Mouse (Mus musculus) intestine, embryonic 14.5 days (tissue): Measurements from ENCODE around the gene Lipt2. TPM values are rescaled to one million over a fixed set of nuclear protein-coding genes. Genes with fewer than 3 reads are reported as not detected.

Source experiments
- ATAC-seq: fragments of 200-750 bp; cut with Nextera tagmentation; replicated peaks from 2 replicates; pipeline ENCODE4 v1.8.0; 2017; ENCODE audit warnings: low read depth, moderate number of reproducible peaks, moderate TSS enrichment, moderate library complexity; ENCODE audit not compliant: low FRiP score, low TSS enrichment
- DNase-seq: peaks from one replicate; pipeline ENCODE4 v3.0.0-alpha.2; 2018; ENCODE audit warnings: low spot score
- H3K27ac ChIP-seq: fragments of 300-500 bp; sonication (generic); 2 replicates; pipeline ENCODE4 v1.5.1; 2014; ENCODE audit warnings: low read depth, mild to moderate bottlenecking, control low read depth
- H3K27me3 ChIP-seq: fragments of 300-500 bp; sonication (generic); replicated peaks from 2 replicates; pipeline ENCODE4 v1.6.1; 2014; ENCODE audit warnings: low read length, control low read depth; ENCODE audit not compliant: control insufficient read depth, insufficient read depth
- H3K36me3 ChIP-seq: fragments of 300-500 bp; sonication (generic); 2 replicates; pipeline ENCODE4 v1.6.1; 2014; ENCODE audit warnings: low read length, control low read depth; ENCODE audit not compliant: control insufficient read depth, insufficient read depth
- H3K4me1 ChIP-seq: fragments of 300-500 bp; sonication (generic); replicated peaks from 2 replicates; pipeline ENCODE4 v1.6.1; 2014; ENCODE audit warnings: low read length, control low read depth, mixed read lengths; ENCODE audit not compliant: control insufficient read depth, insufficient read depth
- H3K4me2 ChIP-seq: fragments of 300-500 bp; sonication (generic); 2 replicates; pipeline ENCODE4 v1.6.1; 2014; ENCODE audit warnings: low read length
- H3K4me3 ChIP-seq: fragments of 300-500 bp; sonication (generic); 2 replicates; pipeline ENCODE4 v1.5.1; 2014; ENCODE audit warnings: low read depth, low read length, control low read depth, mixed read lengths
- H3K9ac ChIP-seq: fragments of 300-500 bp; sonication (generic); 2 replicates; pipeline ENCODE4 v1.6.1; 2014; ENCODE audit warnings: mild to moderate bottlenecking, low read length
- H3K9me3 ChIP-seq: fragments of 300-500 bp; sonication (generic); 2 replicates; pipeline ENCODE4 v1.6.1; 2016; ENCODE audit warnings: low read length, control low read depth; ENCODE audit not compliant: control insufficient read depth
- WGBS: fragments of 180-500 bp; shearing (Covaris S2); extraction: QIAGEN DNeasy Blood & Tissue Kit; methylation state at CpG from one replicate; pipeline ENCODE4 v1.1.7; 2014; 5-methylcytosine and 5-hydroxymethylcytosine counted together
- polyA plus RNA-seq: library from polyadenylated mRNA; unstranded; fragments of >200 nt; fragmentation: Nextera tagmentation; extraction: Ambion mirVana; gene quantifications from 2 replicates; pipeline ENCODE4 v1.2.1, GENCODE M21; 2014

Lipt2 gene
- polyA plus RNA-seq, result 29.7 and 35.7 TPM in 2 replicates

- H3K4me3 ChIP-seq, result peak within 1 kb of the TSS; percentile 89
- peak; percentile 91 for DNase-seq
- peak within 1 kb of the TSS; percentile 87 for H3K4me2 ChIP-seq
- peak within 1 kb of the TSS; percentile 92 for H3K9ac ChIP-seq
- peak; percentile 95 for ATAC-seq
- no peaks in the 10 kb centered on the region for H3K36me3 ChIP-seq
- peak within 1 kb of the TSS; percentile 98 for H3K27ac ChIP-seq
- 0 out of 2 replicates have a peak, but pooled peaks cover 6% of the 10 kb centered on the region for H3K4me1 ChIP-seq
- H3K27me3 ChIP-seq, result no peaks in the 10 kb centered on the region
- no peaks in the 10 kb centered on the region for H3K9me3 ChIP-seq
- WGBS, result 1% methylated on average over 78 of the region's 78 CpGs
Observed at GRCm38 (mm10) chr7:100159105-100159841, at the start of gene Lipt2. Lipt2 (plus strand) TSS chr7:100159277.

GRCm38 (mm10) chr7:100111506-100111905 lies 47.6 kb upstream of the Lipt2 start:
- peaks cover 83% of the 10 kb centered on the region for H3K36me3 ChIP-seq
- 79% methylated on average over 10 of the region's 10 CpGs for WGBS
- H3K4me1 ChIP-seq, result no peaks in the 10 kb centered on the region
- H3K9ac ChIP-seq, result no peak overlapping the region
- no peak overlapping the region for H3K4me2 ChIP-seq
- H3K27me3 ChIP-seq, result no peaks in the 10 kb centered on the region
- no peak overlapping the region for H3K4me3 ChIP-seq
- H3K27ac ChIP-seq, result no peak overlapping the region
- no peak for ATAC-seq
- no peaks in the 10 kb centered on the region for H3K9me3 ChIP-seq
- peak; percentile 25 for DNase-seq

DNA sequence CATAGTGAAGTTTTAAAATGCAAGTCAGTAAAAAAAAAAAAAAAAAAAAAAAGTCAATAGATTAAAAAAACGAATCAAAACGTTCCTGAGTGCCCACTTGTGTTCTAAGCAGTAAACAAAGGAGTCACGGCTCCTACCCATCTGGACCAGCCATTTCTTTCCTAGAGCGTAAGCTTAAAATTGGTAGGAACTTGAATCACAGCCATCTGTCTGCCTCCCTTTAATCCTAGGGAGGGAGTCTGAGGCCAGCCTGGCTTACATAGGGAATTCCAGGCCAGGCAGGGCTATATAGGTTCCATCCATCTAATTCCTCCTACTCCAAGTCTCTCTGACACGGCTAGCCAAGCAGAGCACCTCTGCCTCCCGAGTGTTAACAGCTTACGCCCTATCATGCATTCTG lies 45.3 kb upstream of the Lipt2 start:
- Histone ChIP-seq H3K27ac (no peak overlapping the region), H3K9me3 (no peaks in the 10 kb centered on the region), H3K4me1 (no peaks in the 10 kb centered on the region), H3K9ac (no peak overlapping the region), H3K4me3 (no peak overlapping the region), H3K36me3 (peaks cover 91% of the 10 kb centered on the region), H3K4me2 (no peak overlapping the region), H3K27me3 (no peaks in the 10 kb centered on the region)
- WGBS, result 79% methylated on average over 7 of the region's 7 CpGs
- DNase-seq, result no peak
- ATAC-seq, result no peak

DNA sequence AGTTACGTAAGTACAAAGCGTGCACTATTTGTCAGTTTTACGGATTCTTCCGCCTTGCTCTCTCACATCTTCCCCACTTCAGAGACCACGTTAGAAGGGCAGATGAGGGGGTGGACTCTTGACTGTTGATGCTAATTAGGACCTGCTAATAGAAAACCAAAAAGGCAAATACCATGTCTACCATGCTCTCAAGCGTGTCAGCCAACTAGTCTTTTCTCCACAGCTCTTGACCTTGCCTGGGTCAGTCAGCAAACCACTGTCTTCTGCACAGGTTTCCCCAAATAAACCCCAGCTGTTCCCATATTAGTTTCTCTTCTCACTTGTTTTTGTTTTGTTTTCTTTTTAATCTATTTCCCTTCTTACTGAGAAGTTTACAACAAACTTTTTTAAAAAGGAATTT lies 44.8 kb upstream of the Lipt2 start:
- Histone ChIP-seq H3K27ac (no peak overlapping the region), H3K4me3 (no peak overlapping the region), H3K9ac (no peak overlapping the region), H3K27me3 (no peaks in the 10 kb centered on the region), H3K36me3 (peaks cover 91% of the 10 kb centered on the region), H3K4me1 (no peaks in the 10 kb centered on the region), H3K9me3 (no peaks in the 10 kb centered on the region), H3K4me2 (no peak overlapping the region)
- DNase-seq (no peak), ATAC-seq (no peak)
- WGBS, result 90% methylated on average over 6 of the region's 6 CpGs

- H3K27me3 ChIP-seq, result no peaks in the 10 kb centered on the region
- no peaks in the 10 kb centered on the region for H3K9me3 ChIP-seq
- DNase-seq (no peak), ATAC-seq (peak; percentile 74)
- H3K4me2 ChIP-seq, result peak overlapping the region; percentile 66
- 0% methylated on average over 25 of the region's 25 CpGs for WGBS
- peaks cover 33% of the 10 kb centered on the region for H3K36me3 ChIP-seq
- peak overlapping the region; percentile 82 for H3K9ac ChIP-seq
- peak overlapping the region; percentile 87 for H3K27ac ChIP-seq
- H3K4me3 ChIP-seq, result peak overlapping the region; percentile 66
- peaks cover 8% of the 10 kb centered on the region for H3K4me1 ChIP-seq
Observed at GRCm38 (mm10) chr7:100120791-100121261, 38.3 kb upstream of the Lipt2 start.

GRCm38 (mm10) chr7:100121376-100121789 lies 37.7 kb upstream of the Lipt2 start, which contains the start of gene Pold3:
Pold3 (minus strand) TSS chr7:100121565.
- Histone ChIP-seq H3K36me3 (peaks cover 29% of the 10 kb centered on the region), H3K9ac (peak within 1 kb of the TSS; percentile 82), H3K27ac (peak within 1 kb of the TSS; percentile 87), H3K4me1 (peaks cover 8% of the 10 kb centered on the region), H3K4me3 (peak within 1 kb of the TSS; percentile 66), H3K27me3 (no peaks in the 10 kb centered on the region), H3K4me2 (peak within 1 kb of the TSS; percentile 66), H3K9me3 (no peaks in the 10 kb centered on the region)
- peak; percentile 92 for ATAC-seq
- peak; percentile 100 for DNase-seq
- WGBS, result under 1% methylated on average over 33 of the region's 33 CpGs

DNA sequence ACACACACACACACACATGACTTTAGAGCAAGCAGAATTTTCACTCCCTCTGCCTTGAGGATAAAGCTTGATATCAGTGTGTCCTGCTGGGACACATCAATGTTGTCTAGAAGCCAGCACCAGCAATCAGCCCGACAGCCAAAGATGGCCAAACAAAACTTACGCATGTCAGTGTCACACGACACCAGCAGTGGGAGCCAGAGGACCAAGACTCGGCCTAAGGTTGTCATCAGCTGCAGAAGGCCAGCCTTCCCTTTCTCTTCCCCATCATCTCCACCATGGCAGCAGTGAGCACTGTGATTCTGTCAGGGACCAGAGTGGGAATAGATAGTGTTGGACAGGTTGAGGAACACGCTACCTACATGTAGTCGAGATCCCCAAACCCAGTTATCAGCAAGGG lies 35.6 kb upstream of the Lipt2 start:
- DNase-seq (no peak), ATAC-seq (no peak)
- no peaks in the 10 kb centered on the region for H3K27me3 ChIP-seq
- no peak overlapping the region for H3K4me3 ChIP-seq
- H3K4me2 ChIP-seq, result no peak overlapping the region
- WGBS, result 50% methylated on average over 6 of the region's 6 CpGs
- H3K9ac ChIP-seq, result no peak overlapping the region
- peaks cover 8% of the 10 kb centered on the region for H3K4me1 ChIP-seq
- no peaks in the 10 kb centered on the region for H3K9me3 ChIP-seq
- H3K36me3 ChIP-seq, result peaks cover 9% of the 10 kb centered on the region
- H3K27ac ChIP-seq, result no peak overlapping the region

GRCm38 (mm10) chr7:100124211-100124610 lies 34.9 kb upstream of the Lipt2 start:
- DNase-seq, result no peak
- no peak for ATAC-seq
- 86% methylated on average over 2 of the region's 2 CpGs for WGBS

DNA sequence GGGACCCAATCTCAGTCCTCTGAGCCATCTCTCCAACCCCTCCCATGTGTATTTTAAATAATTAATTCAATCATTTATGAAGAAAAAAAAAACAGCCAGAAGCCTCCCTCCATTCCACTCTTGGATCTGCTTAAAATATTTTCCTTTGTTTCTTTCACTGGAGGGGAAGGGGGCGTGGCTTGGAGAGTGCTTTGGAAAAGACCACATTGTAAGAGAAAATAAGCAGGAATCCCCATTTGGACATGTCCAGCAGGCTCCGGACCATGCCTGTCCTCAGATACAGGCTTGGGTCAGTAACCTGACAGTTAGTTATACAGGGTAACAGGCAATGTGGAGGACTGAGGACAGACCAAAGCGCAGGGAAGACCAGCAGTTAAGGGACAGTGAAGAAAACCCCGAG lies 33.9 kb upstream of the Lipt2 start:
- no peak overlapping the region for H3K27ac ChIP-seq
- H3K9me3 ChIP-seq, result no peaks in the 10 kb centered on the region
- no peaks in the 10 kb centered on the region for H3K27me3 ChIP-seq
- H3K9ac ChIP-seq, result no peak overlapping the region
- peaks cover 8% of the 10 kb centered on the region for H3K4me1 ChIP-seq
- ATAC-seq, result no peak
- H3K4me2 ChIP-seq, result no peak overlapping the region
- 75% methylated on average over 4 of the region's 4 CpGs for WGBS
- no peak for DNase-seq
- H3K36me3 ChIP-seq, result no peaks in the 10 kb centered on the region
- H3K4me3 ChIP-seq, result no peak overlapping the region

More at GRCm38 (mm10) chr7:100124211-100124610, 34.9 kb upstream of the Lipt2 start:
- H3K9ac ChIP-seq, result no peak overlapping the region
- no peak overlapping the region for H3K27ac ChIP-seq
- no peaks in the 10 kb centered on the region for H3K27me3 ChIP-seq
- no peak overlapping the region for H3K4me2 ChIP-seq
- no peak overlapping the region for H3K4me3 ChIP-seq
- H3K36me3 ChIP-seq, result peaks cover 2% of the 10 kb centered on the region
- H3K9me3 ChIP-seq, result no peaks in the 10 kb centered on the region
- peaks cover 8% of the 10 kb centered on the region for H3K4me1 ChIP-seq
